8 mouse cellular contexts compared by ENCODE assay signal in the genomic region with DNA sequence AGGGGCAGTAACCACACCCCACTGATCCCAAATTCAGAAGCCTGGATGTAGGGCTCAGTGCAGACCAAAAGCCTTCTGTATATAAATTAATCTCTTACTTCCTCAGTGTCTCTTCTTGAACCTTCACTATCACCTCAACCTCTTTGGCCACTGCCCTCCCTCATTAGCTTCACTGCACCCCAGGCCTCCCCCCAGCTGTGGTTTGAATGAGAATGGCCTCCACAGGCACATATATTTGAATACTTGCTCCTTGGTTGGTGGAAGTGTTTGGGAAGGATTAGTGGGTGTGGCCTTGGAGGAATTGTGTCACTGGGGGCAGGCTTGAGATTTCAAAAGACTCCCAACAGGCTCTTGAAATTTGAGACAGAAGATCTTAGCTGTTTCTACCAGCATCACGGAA.
"Had no signal": no experiment of that assay in that cellular context is flagged by ENCODE, and none has a peak within 500 bp of the region (broad histone marks: within the 10 kb centered on the region; RNA-seq: fewer than 3 reads in every experiment).

No protein-coding gene starts in this region.

- DNase-seq: lung, adult 18-20 months; lung, postnatal 4 days; right cerebral cortex, adult 18-20 months; right cerebral cortex, postnatal 25 days; spleen, adult 18-20 months; thymus, adult 18-20 months; thymus, postnatal 25 days; thymus, postnatal 4 days had no signal
